In the genomic region with DNA sequence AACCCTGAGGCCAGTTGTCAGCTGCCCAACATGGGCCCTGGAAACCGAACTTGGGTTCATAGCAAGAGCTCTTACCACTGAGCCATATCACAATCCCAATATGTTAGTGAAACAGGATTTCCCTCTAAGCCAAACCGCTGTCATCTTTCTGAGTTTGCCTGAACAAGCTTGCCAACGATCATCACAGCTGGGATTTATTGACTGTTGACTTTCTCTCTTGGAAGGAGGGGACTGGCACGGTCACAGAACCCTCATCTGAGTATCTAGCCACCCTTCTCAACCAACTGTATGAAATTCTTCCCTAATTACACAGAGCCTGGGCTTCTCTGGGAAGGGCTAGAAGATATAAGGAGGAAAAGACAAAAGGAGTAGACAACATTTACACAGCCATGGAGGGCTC, we compare ENCODE assay signal across 22 mouse cellular contexts. TPM values are rescaled to one million over a fixed set of nuclear protein-coding genes. Genes with fewer than 3 reads are reported as not detected.
DNase-seq lines count a peak whose midpoint lies in the region; ATAC-seq and TF ChIP-seq lines count a peak whose summit lies in the region.
"Had no signal": no experiment of that assay in that cellular context is flagged by ENCODE, and none has a peak within 500 bp of the region (broad histone marks: within the 10 kb centered on the region; RNA-seq: fewer than 3 reads in every experiment).

No protein-coding gene starts in this region.

- no peak for TF ChIP-seq CTCF in lung, embryonic 14.5 days (IDR thresholded peaks at IDR 0.05; ENCODE audit: low read depth)
- no peak for TF ChIP-seq CTCF in lung, adult 2 months (IDR thresholded peaks at IDR 0.05; ENCODE audit: insufficient read depth, low read length)

- H3K4me2 ChIP-seq in lung, embryonic 14.5 days = no peak overlapping the region
- H3K4me2 ChIP-seq: embryonic facial prominence, embryonic 13.5 days; forebrain, embryonic 12.5 days; hindbrain, embryonic 14.5 days; intestine, embryonic 15.5 days had no signal

- no peaks in the 10 kb centered on the region for H3K9me3 ChIP-seq in heart, embryonic 10.5 days
- H3K9me3 ChIP-seq in lung, embryonic 14.5 days (ENCODE audit: low read depth, low read length) = no peaks in the 10 kb centered on the region
- H3K9me3 ChIP-seq: embryonic facial prominence, embryonic 13.5 days; forebrain, embryonic 12.5 days; intestine, embryonic 15.5 days had no signal

- WGBS in heart, embryonic 10.5 days = 80% methylated on average over 4 of the region's 4 CpGs
- WGBS in lung, embryonic 14.5 days = 56% methylated on average over 4 of the region's 4 CpGs
- 51% methylated on average over 4 of the region's 4 CpGs for WGBS in lung, adult 2 months

- H3K4me3 ChIP-seq in heart, embryonic 10.5 days = no peak overlapping the region
- H3K4me3 ChIP-seq in lung, embryonic 14.5 days (ENCODE audit: low read depth, low read length) = no peak overlapping the region
- H3K4me3 ChIP-seq in lung, adult 2 months (replicated peaks; ENCODE audit: extremely low read depth, low read depth, low read length) = no peak overlapping the region
- H3K4me3 ChIP-seq: embryonic facial prominence, embryonic 13.5 days; forebrain, embryonic 12.5 days; intestine, embryonic 15.5 days had no signal

- H3K36me3 ChIP-seq in heart, embryonic 10.5 days = no peaks in the 10 kb centered on the region
- no peaks in the 10 kb centered on the region for H3K36me3 ChIP-seq in lung, embryonic 14.5 days (ENCODE audit: insufficient read depth)
- H3K36me3 ChIP-seq: embryonic facial prominence, embryonic 13.5 days; forebrain, embryonic 12.5 days; intestine, embryonic 15.5 days had no signal

- no peak for ATAC-seq in lung, embryonic 14.5 days (ENCODE audit: insufficient read depth)
- ATAC-seq: forebrain, embryonic 16.5 days; intestine, embryonic 15.5 days had no signal

- TF ChIP-seq POLR2A in lung, adult 2 months (IDR thresholded peaks at IDR 0.05; ENCODE audit: borderline replicate concordance, extremely low read depth, low read depth, low read length) = no peak

- H3K27ac ChIP-seq in heart, embryonic 10.5 days = no peak overlapping the region
- H3K27ac ChIP-seq in lung, embryonic 14.5 days (ENCODE audit: low read depth) = no peak overlapping the region
- H3K27ac ChIP-seq: embryonic facial prominence, embryonic 13.5 days; forebrain, embryonic 12.5 days; hindbrain, embryonic 14.5 days; intestine, embryonic 15.5 days had no signal

- peak; percentile 7 for DNase-seq in heart, adult 8-10 months (ENCODE audit: low spot score)
- DNase-seq in heart, embryonic 10.5 days (ENCODE audit: low spot score) = no peak
- peak; percentile 21 for DNase-seq in lung, embryonic 14.5 days
- DNase-seq in lung, adult 2 months = no peak
- peak; percentile 26 for DNase-seq in lung, postnatal 25 days (ENCODE audit: low spot score)
- no peak for DNase-seq in thymus, postnatal 10 days (ENCODE audit: low spot score in 2 of 2)
- DNase-seq in ovary, adult 18-20 months (ENCODE audit: low spot score) = no peak
- DNase-seq: adrenal gland, adult 2 months; adrenal gland, postnatal 25 days; cerebellum, adult 18-20 months; cerebellum, adult 9-11 months; cerebellum, postnatal 36 days; gastrocnemius, postnatal 36 days had no signal

- H3K4me1 ChIP-seq in heart, embryonic 10.5 days = no peaks in the 10 kb centered on the region
- no peaks in the 10 kb centered on the region for H3K4me1 ChIP-seq in lung, embryonic 14.5 days (ENCODE audit: insufficient read depth)
- no peaks in the 10 kb centered on the region for H3K4me1 ChIP-seq in lung, adult 2 months (ENCODE audit: control insufficient read depth, insufficient read depth, low read length)
- H3K4me1 ChIP-seq: embryonic facial prominence, embryonic 13.5 days; forebrain, embryonic 12.5 days; intestine, embryonic 15.5 days had no signal

- no peaks in the 10 kb centered on the region for H3K27me3 ChIP-seq in heart, embryonic 10.5 days (ENCODE audit: insufficient read depth, poor library complexity, severe bottlenecking)
- no peaks in the 10 kb centered on the region for H3K27me3 ChIP-seq in lung, embryonic 14.5 days (ENCODE audit: insufficient read depth, low read length)
- H3K27me3 ChIP-seq: CH12.LX; embryonic facial prominence, embryonic 13.5 days; forebrain, embryonic 12.5 days; intestine, embryonic 15.5 days had no signal

- H3K9ac ChIP-seq in lung, embryonic 14.5 days = no peak overlapping the region
- H3K9ac ChIP-seq: embryonic facial prominence, embryonic 13.5 days; forebrain, embryonic 12.5 days; hindbrain, embryonic 14.5 days; intestine, embryonic 15.5 days had no signal

RNA-seq across cellular contexts. Expression of a gene that starts 22.2 kb away (rescaled TPM):
- 1 to 10 TPM; 2.3 to 4.6 (median 2.9) TPM for total RNA-seq in heart, adult 8-10 months (2022)
- polyA plus RNA-seq in heart, embryonic 10.5 days (2016; fragmentation: Nextera tagmentation; extraction: Ambion mirVana) = 4.3 and 4.5 TPM in 2 replicates
- 11.3 and 12.5 TPM in 2 replicates for polyA plus RNA-seq in lung, embryonic 14.5 days (2014; fragmentation: Nextera tagmentation; extraction: Ambion mirVana)
- polyA plus RNA-seq in lung, adult 2 months (2012; rRNA removed) = 19.8 and 21.8 TPM in 2 replicates

RNA-seq across cellular contexts. Expression of a gene that starts 26.1 kb away (rescaled TPM):
- total RNA-seq in heart, adult 8-10 months (2022) = not detected
- not detected in 2 replicates for polyA plus RNA-seq in heart, embryonic 10.5 days (2016; fragmentation: Nextera tagmentation; extraction: Ambion mirVana)
- not detected in 2 replicates for polyA plus RNA-seq in lung, embryonic 14.5 days (2014; fragmentation: Nextera tagmentation; extraction: Ambion mirVana)
- polyA plus RNA-seq in lung, adult 2 months (2012; rRNA removed) = not detected in 2 replicates
- total RNA-seq: adrenal gland, adult 2 months; adrenal gland, postnatal 25 days; CH12.LX; gastrocnemius, adult 18-20 months; gastrocnemius, postnatal 36 days; hematopoietic stem cell, adult 5-6 weeks had no signal
- polyA plus RNA-seq: adrenal gland, adult 2 months; embryonic facial prominence, embryonic 13.5 days; forebrain, embryonic 12.5 days; forebrain, embryonic 16.5 days; heart, embryonic 16.5 days; hindbrain, embryonic 14.5 days; intestine, embryonic 15.5 days had no signal

Comparison
In these comparisons a context has a peak if more than half of its experiments do, and no peak if none do; other contexts are left out.
1. DNase-seq: peak in heart, adult 8-10 months (single experiment), lung, embryonic 14.5 days (single experiment) and lung, postnatal 25 days (single experiment); none in heart, embryonic 10.5 days (single experiment), lung, adult 2 months (single experiment), thymus, postnatal 10 days (0 of 2) and ovary, adult 18-20 months (single experiment).